Mouse (Mus musculus) lung, postnatal 0 days (tissue): Measurements from ENCODE around the gene Myef2.

Experiments used
- CTCF ChIP-seq: IDR thresholded peaks from 2 replicates; pipeline ENCODE4 v1.5.1; 2016; ENCODE audit warnings: antibody characterized with exemption, mild to moderate bottlenecking
- EP300 ChIP-seq: IDR thresholded peaks from 2 replicates; pipeline ENCODE4 v1.6.1; 2016; ENCODE audit warnings: antibody characterized with exemption, mild to moderate bottlenecking, control low read depth

- TF ChIP-seq CTCF (no peak), EP300 (no peak)
Measured at GRCm38 (mm10) chr2:125119381-125120110, 3.9 kb downstream of the Myef2 start.
